Mouse (Mus musculus) retina, postnatal 7 days (tissue): ENCODE measurements around the gene Hsf5.

ENCODE experiments used
- DNase-seq: peaks from one replicate; pipeline ENCODE4 v3.0.0-alpha.2; 2012; ENCODE audit warnings: low read depth, low spot score

Gene Hsf5

GRCm38 (mm10) chr11:87616790-87617474 is at the start of gene Hsf5:
TSS of gene Hsf5 (plus strand) at chr11:87617164.
- no peak for DNase-seq

- no peak for DNase-seq
These were observed 48.6 kb upstream of the Hsf5 start, which contains the start of gene Sept4 for GRCm38 (mm10) chr11:87568255-87568953. TSS of gene Sept4 (plus strand) at chr11:87568903.

- no peak for DNase-seq
These were observed 46.2 kb upstream of the Hsf5 start for GRCm38 (mm10) chr11:87570743-87571142.

DNA sequence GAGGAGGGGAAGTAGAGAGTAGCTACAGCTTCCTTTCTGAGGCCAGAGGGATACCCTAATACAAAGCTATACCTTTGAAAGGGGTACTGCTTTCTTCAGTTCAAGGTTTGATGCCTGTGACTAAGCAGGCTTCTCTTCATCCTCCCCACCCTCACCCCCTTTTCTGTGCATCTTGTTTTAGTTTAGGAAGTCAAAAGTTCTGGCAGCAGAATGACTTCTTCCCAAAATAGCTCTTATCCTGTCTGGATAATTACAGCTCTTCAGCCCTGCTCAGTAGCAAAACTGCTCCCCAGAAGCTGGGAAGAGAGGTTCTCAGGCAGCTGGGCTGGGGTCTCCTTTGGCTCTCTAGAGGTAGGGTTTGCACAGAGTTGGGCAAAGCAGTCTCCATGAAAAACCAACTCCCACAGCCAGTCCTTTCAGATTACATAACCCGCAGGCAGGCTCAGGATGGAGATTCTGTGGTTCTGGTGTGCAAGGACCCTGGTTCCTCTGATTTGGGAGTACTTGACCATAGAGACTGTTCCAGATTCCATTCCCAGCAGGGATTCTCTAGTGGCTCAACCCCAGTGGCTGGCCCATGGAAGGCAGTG is 45.5 kb upstream of the Hsf5 start:
- DNase-seq: no peak

DNA sequence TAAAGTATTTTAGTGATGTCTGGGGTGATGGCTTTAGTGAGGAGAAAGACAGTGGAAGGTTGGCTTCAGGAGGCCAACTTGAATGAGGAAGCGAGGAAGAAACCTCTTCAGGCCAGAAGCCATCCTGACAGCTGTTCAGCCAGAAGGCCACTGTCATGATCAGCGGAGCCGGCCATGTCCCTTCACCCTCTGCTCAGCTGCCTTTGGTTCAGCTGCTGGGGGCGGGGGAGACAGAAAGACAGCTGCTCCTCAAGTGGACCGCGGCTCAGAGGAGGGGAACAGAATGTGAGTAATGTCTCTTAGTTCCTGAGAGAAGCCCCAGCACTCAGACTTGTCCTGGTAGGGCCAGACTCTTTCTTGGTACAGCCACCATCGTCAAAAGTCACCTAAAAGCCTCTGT is 43.2 kb upstream of the Hsf5 start:
- DNase-seq: no peak

DNA sequence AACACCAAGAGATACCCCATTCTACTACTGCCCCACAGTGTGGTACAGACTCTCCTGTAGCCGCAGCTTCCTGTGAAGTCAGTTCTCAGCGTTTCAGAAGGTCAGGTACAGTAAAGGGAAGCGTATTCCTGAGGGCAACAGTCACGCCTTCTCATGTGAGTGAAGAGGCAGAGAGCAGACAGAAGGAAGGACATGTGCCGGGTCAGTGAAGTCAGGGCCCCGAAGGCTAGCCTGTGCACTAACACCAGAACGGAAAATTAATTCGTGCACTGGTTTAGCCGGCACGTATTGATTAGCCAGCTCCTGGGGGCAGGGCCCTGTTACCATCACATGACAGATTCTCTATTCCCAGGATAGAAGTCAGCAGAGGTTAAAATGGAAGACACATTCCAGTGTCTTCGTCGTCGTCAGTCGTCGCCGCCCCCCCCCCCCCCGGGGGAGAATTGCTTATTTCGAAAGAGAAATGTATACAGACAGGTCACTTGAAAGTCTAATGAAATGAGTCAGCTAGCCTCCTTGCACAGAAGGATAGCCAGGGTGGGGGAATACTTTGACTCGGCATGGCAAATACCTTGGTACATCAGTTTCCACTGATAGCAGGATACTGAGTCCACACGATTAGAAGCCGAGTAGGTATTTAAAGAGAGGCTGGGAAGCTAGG is 42.3 kb upstream of the Hsf5 start:
- no peak for DNase-seq

DNA sequence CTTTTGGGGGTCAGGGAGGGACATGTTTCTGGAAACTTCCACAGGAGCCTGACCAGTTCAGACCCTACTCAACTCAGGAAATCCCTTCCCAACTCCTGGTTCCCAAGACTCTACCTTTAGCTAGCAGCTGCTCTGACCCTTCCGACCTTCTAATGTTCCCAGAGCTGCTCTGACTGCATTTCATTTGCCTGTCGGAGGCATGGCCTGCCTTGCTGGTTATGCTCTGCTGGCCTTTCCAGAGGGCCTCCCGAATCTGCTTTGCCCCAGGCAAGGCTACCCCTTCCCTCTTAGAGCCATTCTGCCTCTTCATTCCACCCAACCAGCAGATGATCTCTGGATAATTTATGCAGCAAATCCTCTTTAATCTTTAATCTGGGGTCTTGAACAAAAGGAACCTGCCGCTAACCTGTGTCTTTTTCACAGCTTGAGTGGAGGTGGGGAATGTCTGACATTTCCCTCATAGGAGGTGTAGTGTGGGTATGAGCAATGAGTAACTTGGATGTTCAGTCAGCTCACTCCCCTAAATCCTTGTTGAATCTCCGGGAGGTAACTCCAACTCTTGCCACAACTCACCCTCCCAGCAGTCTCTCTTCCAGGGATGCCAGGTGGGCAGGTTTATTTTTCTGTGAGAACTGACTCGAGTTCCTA is 39.2 kb upstream of the Hsf5 start:
- DNase-seq: no peak

DNA sequence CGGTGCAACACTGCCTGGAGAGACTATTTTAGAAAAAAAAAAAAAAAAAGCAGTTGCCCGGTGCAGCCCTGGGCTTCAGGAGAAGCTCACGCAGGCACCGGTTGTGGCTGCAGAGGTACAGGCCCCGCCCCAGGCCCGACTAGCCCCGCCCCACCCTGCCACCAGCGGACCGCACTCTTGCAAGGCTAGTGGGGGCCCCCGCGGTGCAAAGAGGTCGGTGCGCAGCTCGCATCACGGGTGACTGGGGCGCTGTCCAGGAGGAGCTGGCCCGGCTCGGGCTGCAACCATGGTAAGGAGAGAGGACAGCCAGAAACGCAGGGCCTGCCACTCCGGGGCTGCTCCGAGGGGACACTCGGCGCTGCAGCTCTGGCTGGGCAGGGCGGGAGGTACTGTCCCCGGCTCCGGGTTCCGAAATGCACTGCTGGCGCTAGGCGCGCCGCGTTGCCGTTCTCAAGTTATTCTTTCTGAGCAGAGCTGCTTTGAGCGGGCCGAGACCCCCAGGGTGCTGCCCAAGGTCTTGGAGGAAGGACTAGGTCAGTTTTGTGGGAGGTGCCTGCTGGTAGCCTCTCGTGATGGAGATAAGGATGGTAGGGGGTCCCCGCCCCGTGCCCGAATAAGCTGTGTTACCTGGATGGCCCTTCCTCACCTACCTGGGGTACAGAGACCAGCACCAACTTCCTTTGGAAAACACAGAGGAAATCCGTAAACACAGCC is 38.6 kb upstream of the Hsf5 start:
- no peak for DNase-seq

GRCm38 (mm10) chr11:87578963-87579601 is 37.9 kb upstream of the Hsf5 start:
- DNase-seq: no peak

DNA sequence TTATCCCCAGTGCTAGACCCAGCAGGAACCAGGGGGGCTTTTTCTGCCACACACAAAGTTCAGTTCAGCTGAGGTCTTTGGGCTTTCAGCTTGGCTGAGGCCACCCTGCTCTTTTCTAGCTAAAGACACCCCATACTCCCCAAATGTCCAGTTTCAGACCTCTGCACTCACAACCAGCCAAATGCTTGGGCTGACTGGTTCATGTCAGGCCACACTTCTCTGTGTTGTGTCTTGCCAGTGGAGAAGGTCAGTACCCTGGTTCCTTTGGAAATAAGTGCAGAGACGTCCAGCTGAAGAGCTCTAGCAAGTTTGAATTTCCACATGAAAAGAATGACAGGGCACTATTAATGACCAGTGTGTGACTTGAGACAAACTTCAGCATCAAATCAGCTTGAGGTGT is 37.3 kb upstream of the Hsf5 start:
- DNase-seq: no peak

DNA sequence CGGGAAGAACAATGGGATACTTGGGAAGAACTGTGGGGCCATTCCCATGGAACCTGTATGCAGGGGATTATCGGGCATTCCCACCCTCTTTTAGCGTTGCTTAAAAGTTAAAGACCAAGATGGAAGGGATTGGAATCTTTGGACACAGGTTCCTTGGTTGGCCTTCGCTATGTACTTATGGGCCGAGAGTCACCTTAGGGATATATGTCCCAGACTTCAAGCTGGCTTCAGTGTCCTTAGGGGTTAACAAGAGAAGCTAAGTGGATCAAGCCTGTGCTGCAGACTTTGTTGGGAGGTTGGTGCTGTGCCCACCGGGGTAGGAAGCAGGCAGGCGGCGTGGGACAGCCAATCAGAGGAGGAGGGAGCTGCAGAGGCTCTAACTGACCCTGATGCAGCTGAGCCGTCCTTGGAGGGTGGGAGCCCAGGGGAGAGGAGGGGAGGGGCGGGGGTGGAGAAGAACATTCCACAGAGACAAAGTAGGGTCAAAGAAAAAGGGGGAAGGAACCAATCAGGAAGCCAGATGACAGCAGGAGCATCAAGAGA is 36.4 kb upstream of the Hsf5 start:
- no peak for DNase-seq

DNA sequence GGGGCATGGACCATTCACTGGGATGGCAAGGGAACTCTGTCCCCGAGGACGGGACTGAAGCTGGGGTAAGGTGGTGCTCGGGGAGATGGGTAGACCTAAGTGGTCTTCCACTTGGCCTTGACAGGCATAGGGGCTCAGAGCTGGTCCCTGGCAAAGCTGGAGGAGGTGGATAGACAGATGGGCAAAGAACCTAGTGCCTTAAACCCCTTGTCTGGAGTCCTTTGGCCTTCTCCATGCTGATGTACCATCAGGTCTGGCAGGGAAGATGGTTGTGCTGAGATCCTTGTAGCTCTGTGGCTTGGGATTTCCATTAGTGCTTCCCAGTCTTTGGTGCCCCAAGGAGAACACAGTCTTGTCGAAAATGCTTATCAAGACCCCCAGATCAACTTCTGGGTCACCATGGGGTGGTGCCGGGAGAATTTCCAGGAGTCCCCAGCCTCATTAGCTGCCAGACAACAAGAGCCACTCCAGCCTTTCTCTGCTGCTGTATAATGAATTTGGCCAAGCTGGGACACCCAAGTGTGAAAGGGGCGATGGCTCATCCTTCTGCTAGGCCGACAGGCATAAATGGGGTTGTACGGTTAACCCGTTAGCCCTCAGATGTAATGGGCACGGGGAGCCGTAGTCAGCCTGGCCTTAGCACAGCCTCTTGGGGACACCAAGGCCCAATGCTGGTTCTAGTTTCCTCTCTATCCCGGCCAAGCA is 35.7 kb upstream of the Hsf5 start:
- DNase-seq: no peak

DNA sequence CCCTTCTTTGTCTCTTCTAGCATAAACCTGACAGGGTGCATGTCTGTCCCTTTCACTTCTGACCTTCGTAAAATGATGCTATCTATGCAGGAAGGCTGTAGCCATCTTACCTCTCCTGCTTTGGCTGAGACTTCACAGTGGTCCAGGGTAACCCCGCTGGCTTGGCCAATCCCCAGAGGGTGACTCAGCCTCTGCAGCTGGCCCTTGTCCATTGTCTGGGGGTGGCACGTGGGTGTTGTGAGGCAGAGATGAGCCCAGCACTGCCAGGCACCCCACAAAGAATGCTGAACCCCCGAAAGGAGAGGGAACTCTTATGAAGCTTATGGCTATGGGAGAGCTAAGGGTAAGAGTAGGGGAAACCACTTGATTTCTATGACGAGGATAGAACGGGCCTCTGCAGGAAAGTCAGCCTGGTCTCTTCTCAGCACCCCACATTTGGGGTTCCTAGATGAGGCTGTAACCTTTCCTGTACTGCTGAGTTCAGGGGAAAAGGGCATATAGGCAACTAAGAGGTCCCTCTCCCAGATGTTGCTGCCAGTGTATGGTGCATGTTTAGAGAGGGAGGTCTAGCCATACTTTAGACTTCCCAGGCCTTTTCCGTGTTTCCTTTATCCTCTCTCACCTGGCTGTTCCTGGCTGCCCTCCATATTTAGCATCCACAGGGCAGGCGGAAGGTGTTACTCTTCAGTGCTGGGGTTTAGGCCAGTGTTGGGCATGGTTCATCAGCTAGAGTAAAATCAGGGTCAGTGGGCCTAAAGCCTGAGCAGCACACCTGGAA is 34.8 kb upstream of the Hsf5 start:
- DNase-seq: no peak

- DNase-seq: no peak
These were observed 33.5 kb upstream of the Hsf5 start for GRCm38 (mm10) chr11:87583291-87584034.

- no peak for DNase-seq
These were observed 32.1 kb upstream of the Hsf5 start for GRCm38 (mm10) chr11:87584711-87585505.

- no peak for DNase-seq
These were observed 29.6 kb upstream of the Hsf5 start for GRCm38 (mm10) chr11:87587211-87587874.

DNA sequence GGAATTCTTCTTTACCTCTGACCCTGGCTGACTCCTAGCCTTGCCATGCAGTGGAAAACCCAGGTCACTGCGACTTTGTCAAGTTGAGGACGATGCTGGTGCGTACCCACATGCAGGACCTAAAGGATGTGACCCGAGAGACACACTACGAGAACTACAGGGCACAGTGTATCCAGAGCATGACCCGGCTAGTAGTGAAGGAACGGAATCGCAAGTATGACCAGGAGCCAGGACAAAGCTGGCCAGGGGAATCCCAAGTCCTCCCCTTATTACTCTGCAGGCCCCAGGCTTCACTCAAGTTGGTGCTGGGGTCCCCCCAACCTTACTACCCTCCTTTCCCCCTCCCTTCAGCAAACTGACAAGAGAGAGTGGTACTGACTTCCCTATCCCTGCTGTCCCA is 27.4 kb upstream of the Hsf5 start:
- DNase-seq: no peak
